Mouse (Mus musculus) urinary bladder, postnatal 36 days (tissue): ENCODE measurements around the gene Tmem176a.
"Not testable (repeated sequence)": the region's sequence is repeated elsewhere in the genome, so short reads cannot be mapped to it uniquely, and the experiment has no call there.

Source experiments
- DNase-seq, 2 experiments: peaks; one replicate each; pipeline ENCODE4 v3.0.0; 2022; ENCODE audit warnings: low spot score in 2 of 2, mixed read lengths in 1 of 2

The Tmem176a gene

GRCm38 (mm10) chr6:48842111-48842842, 1.6 kb downstream of the Tmem176a start:
- DNase-seq, result peak; percentile 28 to 44

GRCm38 (mm10) chr6:48845086-48845485, 4.4 kb downstream of the Tmem176a start:
- no peak for DNase-seq

GRCm38 (mm10) chr6:48851820-48852491, 11.2 kb downstream of the Tmem176a start:
- peak; percentile 41 to 67 for DNase-seq

- no peak for DNase-seq
These were observed 13.4 kb downstream of the Tmem176a start for GRCm38 (mm10) chr6:48854155-48854554.

- DNase-seq, result peak; percentile 20 to 58
These were observed 17.0 kb downstream of the Tmem176a start for GRCm38 (mm10) chr6:48857613-48858302.

- DNase-seq, result peak; percentile 31 to 53
These were observed 19.6 kb downstream of the Tmem176a start for GRCm38 (mm10) chr6:48860130-48860815.

- DNase-seq, result no peak
These were observed 20.1 kb downstream of the Tmem176a start for GRCm38 (mm10) chr6:48860851-48861250.

- no peak for DNase-seq
These were observed 21.0 kb downstream of the Tmem176a start for GRCm38 (mm10) chr6:48861616-48862280.

GRCm38 (mm10) chr6:48862816-48863215, 22.1 kb downstream of the Tmem176a start:
- DNase-seq, result no peak

- DNase-seq, result no peak
These were observed 22.8 kb downstream of the Tmem176a start for GRCm38 (mm10) chr6:48863488-48863887.

GRCm38 (mm10) chr6:48864181-48864580, 23.5 kb downstream of the Tmem176a start:
- no peak for DNase-seq

GRCm38 (mm10) chr6:48864723-48865122, 24.0 kb downstream of the Tmem176a start:
- no peak for DNase-seq

- DNase-seq, result no peak
These were observed 24.5 kb downstream of the Tmem176a start for GRCm38 (mm10) chr6:48865152-48865745.

GRCm38 (mm10) chr6:48866355-48866950, 25.7 kb downstream of the Tmem176a start:
- DNase-seq, result not testable (repeated sequence)

GRCm38 (mm10) chr6:48867158-48867557, 26.4 kb downstream of the Tmem176a start:
- no peak for DNase-seq

GRCm38 (mm10) chr6:48869774-48870173, 29.1 kb downstream of the Tmem176a start:
- no peak for DNase-seq

GRCm38 (mm10) chr6:48872596-48872995, 31.9 kb downstream of the Tmem176a start, which contains the start of gene Aoc1:
Gene Aoc1 (plus strand): TSS chr6:48872896.
- no peak for DNase-seq

- DNase-seq, result no peak
These were observed 33.9 kb downstream of the Tmem176a start for GRCm38 (mm10) chr6:48874576-48874975.

GRCm38 (mm10) chr6:48875515-48875914, 34.8 kb downstream of the Tmem176a start:
- no peak for DNase-seq

- no peak for DNase-seq
These were observed 35.9 kb downstream of the Tmem176a start for GRCm38 (mm10) chr6:48876510-48877135.
